Mouse (Mus musculus) kidney, postnatal 0 days (tissue): ENCODE results near the gene Platr17. TPM values are rescaled to one million over a fixed set of nuclear protein-coding genes. Genes with fewer than 3 reads are reported as not detected.
"Not testable (repeated sequence)": the region's sequence is repeated elsewhere in the genome, so short reads cannot be mapped to it uniquely, and the experiment has no call there.

Experiments used
- ATAC-seq: fragments of 200-750 bp; cut with Nextera tagmentation; replicated peaks from 2 replicates; pipeline ENCODE4 v1.8.0; 2017; ENCODE audit warnings: low read depth, moderate number of reproducible peaks, moderate TSS enrichment, moderate library complexity; ENCODE audit not compliant: low FRiP score
- DNase-seq: peaks from one replicate; pipeline ENCODE4 v3.0.0-alpha.2; 2016; ENCODE audit warnings: low spot score
- H3K27ac ChIP-seq: fragments of 300-500 bp; sonication (generic); 2 replicates; pipeline ENCODE4 v1.5.1; 2014; ENCODE audit warnings: mild to moderate bottlenecking
- H3K27me3 ChIP-seq: fragments of 300-500 bp; sonication (generic); 2 replicates; pipeline ENCODE4 v1.6.1; 2014; ENCODE audit warnings: low read length, mixed read lengths; ENCODE audit not compliant: insufficient read depth
- H3K36me3 ChIP-seq: fragments of 300-500 bp; sonication (generic); 2 replicates; pipeline ENCODE4 v1.6.1; 2014; ENCODE audit warnings: low read length, mixed read lengths; ENCODE audit not compliant: insufficient read depth
- H3K4me1 ChIP-seq: fragments of 300-500 bp; sonication (generic); replicated peaks from 2 replicates; pipeline ENCODE4 v1.6.1; 2014; ENCODE audit warnings: antibody characterized with exemption, low read length, mixed read lengths; ENCODE audit not compliant: insufficient read depth
- H3K4me2 ChIP-seq: fragments of 300-500 bp; sonication (generic); 2 replicates; pipeline ENCODE4 v1.6.1; 2014; ENCODE audit warnings: mild to moderate bottlenecking, low read length, moderate library complexity, mixed read lengths
- H3K4me3 ChIP-seq: fragments of 300-500 bp; sonication (generic); replicated peaks from 2 replicates; pipeline ENCODE4 v1.5.1; 2014; ENCODE audit warnings: low read depth, low read length
- H3K9ac ChIP-seq: fragments of 300-500 bp; sonication (generic); 2 replicates; pipeline ENCODE4 v1.6.1; 2014; ENCODE audit warnings: low read depth, low read length
- H3K9me3 ChIP-seq: fragments of 300-500 bp; sonication (generic); replicated peaks from 2 replicates; pipeline ENCODE4 v1.6.1; 2016; ENCODE audit warnings: low read length, inconsistent platforms, mixed read lengths
- CTCF ChIP-seq: IDR thresholded peaks from 2 replicates; pipeline ENCODE4 v1.5.1; 2016; ENCODE audit warnings: antibody characterized with exemption, low read depth, mild to moderate bottlenecking, moderate library complexity
- WGBS: fragments of 180-500 bp; shearing (Covaris S2); extraction: QIAGEN DNeasy Blood & Tissue Kit; methylation state at CpG from one replicate; pipeline ENCODE4 v1.1.7; 2014; 5-methylcytosine and 5-hydroxymethylcytosine counted together
- polyA plus RNA-seq: library from polyadenylated mRNA; unstranded; fragments of >200 nt; fragmentation: Nextera tagmentation; extraction: Ambion mirVana; gene quantifications from 2 replicates; pipeline ENCODE4 v1.2.1, GENCODE M21; 2015

Gene Platr17
- polyA plus RNA-seq, 1 experiment from 2014 or later = 0.29 TPM

DNA sequence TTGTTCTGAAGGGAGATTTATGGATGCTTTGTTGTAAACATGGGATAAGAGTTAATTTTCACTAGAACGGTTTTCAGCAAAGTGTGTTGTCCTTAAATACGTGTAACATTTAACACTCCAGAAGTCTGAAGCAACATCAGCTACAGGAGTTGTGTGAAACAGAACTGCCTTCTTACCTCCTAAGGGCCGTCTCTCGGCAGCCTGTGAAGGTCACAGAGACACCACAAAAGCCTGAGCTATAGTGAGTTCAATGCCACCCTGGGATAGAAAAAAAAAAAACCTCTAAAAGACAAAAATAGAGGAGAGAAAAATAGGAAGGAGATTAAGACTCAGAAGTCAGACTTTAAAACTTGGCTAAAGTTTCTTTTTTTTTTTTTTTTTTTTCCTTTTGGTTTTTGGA lies 2.9 kb upstream of the Platr17 start:
- Histone ChIP-seq H3K9ac (no peak overlapping the region), H3K27ac (no peak overlapping the region), H3K4me1 (no peaks in the 10 kb centered on the region), H3K4me2 (no peak overlapping the region), H3K27me3 (no peaks in the 10 kb centered on the region), H3K36me3 (no peaks in the 10 kb centered on the region), H3K4me3 (no peak overlapping the region), H3K9me3 (no peaks in the 10 kb centered on the region)
- ATAC-seq (no peak), DNase-seq (no peak)
- no peak for TF ChIP-seq CTCF
- 20% methylated on average over 4 of the region's 4 CpGs for WGBS

DNA sequence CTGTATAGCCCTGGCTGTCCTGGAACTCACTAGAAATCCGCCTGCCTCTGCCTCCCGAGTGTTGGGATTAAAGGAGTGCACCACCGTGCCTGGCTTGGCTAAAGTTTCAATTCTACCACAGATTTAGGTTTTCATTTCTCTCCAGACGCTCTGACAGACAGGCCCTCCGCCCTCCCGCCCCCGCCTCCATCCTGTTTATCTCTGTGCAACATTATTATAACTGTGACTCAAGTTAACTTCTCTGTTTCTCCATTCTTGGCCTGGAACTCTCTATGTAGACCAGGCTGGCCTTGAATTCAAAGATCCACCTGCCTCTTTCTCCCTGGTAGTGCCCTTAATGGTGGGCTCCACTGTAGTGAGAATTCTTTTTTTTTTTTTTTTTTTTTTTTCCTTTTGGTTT lies 2.4 kb upstream of the Platr17 start:
- Histone ChIP-seq H3K36me3 (no peaks in the 10 kb centered on the region), H3K4me3 (no peak overlapping the region), H3K4me2 (no peak overlapping the region), H3K4me1 (no peaks in the 10 kb centered on the region), H3K9ac (no peak overlapping the region), H3K27me3 (no peaks in the 10 kb centered on the region), H3K27ac (no peak overlapping the region), H3K9me3 (no peaks in the 10 kb centered on the region)
- ATAC-seq (no peak), DNase-seq (no peak)
- no peak for TF ChIP-seq CTCF
- WGBS = 74% methylated on average over 7 of the region's 7 CpGs

DNA sequence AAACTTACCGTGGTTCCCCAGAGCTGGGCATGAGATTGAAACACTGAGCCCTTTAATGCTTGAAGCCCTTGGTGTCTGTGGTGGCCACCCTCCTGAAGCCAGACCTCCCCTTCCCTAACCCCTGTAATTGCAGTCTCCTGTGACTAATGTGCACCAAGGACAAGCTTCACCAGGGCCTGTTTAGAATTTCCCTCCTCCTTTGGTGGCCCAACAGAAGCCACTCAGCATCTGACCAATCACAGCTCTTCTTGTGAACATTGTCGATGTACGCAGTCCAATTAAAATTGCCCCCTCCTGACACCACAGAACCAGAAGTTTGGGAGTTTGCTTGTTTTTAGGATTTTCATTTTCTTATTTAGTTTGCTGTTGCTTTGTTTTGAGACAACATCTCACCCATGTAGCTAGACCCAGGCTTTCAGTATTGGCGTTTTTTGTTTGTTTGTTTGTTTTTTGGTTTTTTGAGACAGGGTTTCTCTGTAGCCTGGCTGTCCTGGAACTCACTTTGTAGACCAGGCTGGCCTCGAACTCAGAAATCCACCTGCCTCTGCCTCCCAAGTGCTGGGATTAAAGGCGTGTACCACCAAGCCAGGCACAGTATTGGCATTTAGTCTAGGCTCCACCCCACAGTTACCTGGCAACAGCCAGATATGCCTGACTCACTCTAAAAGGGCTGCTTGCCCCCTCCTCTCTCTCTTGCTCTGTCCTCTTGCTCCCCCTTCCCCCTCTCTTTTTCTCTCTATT lies 854 bp upstream of the Platr17 start:
- WGBS = 63% methylated on average over 6 of the region's 6 CpGs
- DNase-seq, ATAC-seq: not testable (repeated sequence)

DNA sequence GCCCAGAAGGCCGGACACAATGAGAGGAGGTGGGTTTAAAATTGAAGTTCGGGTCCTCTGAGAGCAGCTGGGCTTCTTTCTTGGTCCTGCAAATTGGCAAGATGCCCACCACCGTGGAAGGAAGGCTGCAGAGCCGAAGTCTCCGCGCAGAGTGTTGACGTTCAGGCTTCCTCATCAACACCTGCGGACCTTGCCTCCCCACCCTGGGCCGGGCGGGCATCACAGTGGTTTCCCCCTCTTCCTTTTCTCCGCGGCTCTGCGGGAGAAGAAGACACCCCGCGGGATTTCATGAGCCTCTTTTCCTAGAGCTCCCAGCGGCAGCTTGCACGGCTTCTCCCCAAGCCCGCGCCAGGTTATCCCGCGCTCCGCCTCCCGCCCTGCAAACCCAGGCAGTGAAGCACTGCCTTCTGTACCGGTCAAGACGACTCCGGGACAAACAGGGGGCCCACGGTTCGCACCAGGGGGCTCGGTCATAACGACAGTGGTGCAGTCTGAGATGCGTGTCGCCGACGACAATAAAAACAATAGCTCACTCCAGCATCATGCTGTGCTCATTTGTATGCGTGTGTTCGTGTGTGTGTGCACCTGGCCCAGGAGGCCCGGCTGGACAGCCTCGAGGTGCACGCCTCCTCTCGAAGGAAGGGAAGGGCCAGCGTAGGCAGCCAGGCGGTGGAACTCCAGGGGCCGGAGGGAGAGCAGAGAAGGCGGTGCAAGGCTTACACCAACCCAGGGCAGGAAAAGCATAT lies 3.6 kb downstream of the Platr17 start:
- under 1% methylated on average over 42 of the region's 44 CpGs for WGBS
- DNase-seq (no peak), ATAC-seq (peak; percentile 55)
- TF ChIP-seq CTCF = no peak
- peak overlapping the region; percentile 97 for H3K4me2 ChIP-seq
- H3K27ac ChIP-seq = peak overlapping the region; percentile 96
- no peaks in the 10 kb centered on the region for H3K9me3 ChIP-seq
- peak overlapping the region; percentile 83 for H3K4me3 ChIP-seq
- H3K4me1 ChIP-seq = peaks cover 20% of the 10 kb centered on the region
- H3K9ac ChIP-seq = peak overlapping the region; percentile 87
- H3K27me3 ChIP-seq = no peaks in the 10 kb centered on the region
- H3K36me3 ChIP-seq = peaks cover 21% of the 10 kb centered on the region

More for the DNA sequence above, 854 bp upstream of the Platr17 start:
- H3K27me3 ChIP-seq, H3K4me2 ChIP-seq, H3K4me1 ChIP-seq, H3K36me3 ChIP-seq, H3K4me3 ChIP-seq, H3K27ac ChIP-seq, H3K9ac ChIP-seq, H3K9me3 ChIP-seq: not testable (repeated sequence)

DNA sequence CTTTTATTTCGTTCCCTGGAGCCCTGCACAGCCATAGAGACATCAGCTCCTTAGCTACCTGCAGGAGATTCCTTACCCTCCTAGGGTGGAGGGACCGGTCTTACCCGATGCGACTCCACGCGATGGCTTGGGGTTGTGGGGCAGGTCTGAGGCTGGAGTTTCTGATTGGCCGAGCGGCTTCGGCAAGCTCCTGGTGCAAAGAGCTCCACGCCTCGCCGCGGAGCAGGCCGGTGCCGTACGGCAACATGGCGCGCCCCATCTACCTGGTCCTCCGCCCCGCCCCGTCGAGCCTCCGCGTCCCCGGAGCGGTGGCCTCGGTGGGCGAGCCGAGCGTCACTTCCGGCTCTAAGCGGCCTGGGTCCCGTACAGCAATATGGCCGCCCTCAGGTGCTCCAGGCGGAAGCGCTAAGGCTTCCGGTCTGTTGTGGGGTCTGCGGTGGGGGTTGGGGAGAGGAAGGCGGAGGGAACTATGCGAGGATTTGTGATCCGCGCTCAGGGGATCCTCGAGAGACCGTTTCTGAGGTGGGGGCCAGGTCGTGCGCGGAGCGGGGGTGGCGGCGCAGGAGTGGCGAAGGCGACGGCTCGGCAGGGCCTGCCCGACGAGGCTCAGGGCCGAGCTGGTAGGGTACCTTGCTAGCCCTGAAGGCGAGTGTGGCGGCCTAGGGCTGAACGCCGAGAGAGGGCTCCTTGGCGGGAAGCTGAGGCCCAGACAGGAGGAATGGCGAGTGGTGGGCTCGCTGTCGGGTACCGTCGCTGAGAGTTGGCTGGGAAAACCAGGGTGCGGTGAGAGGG lies 4.3 kb downstream of the Platr17 start, which contains the start of gene Daxx:
TSS of gene Daxx (plus strand) at position 338 of the 792 bp plus-strand sequence.
- ATAC-seq (peak; percentile 97), DNase-seq (peak; percentile 98)
- Histone ChIP-seq H3K27me3 (no peaks in the 10 kb centered on the region), H3K4me3 (peak within 1 kb of the TSS; percentile 83), H3K4me1 (peaks cover 20% of the 10 kb centered on the region), H3K4me2 (peak within 1 kb of the TSS; percentile 97), H3K9me3 (no peaks in the 10 kb centered on the region), H3K27ac (peak within 1 kb of the TSS; percentile 96), H3K36me3 (peaks cover 28% of the 10 kb centered on the region), H3K9ac (peak within 1 kb of the TSS; percentile 87)
- TF ChIP-seq CTCF = no peak
- WGBS = under 1% methylated on average over 68 of the region's 68 CpGs

DNA sequence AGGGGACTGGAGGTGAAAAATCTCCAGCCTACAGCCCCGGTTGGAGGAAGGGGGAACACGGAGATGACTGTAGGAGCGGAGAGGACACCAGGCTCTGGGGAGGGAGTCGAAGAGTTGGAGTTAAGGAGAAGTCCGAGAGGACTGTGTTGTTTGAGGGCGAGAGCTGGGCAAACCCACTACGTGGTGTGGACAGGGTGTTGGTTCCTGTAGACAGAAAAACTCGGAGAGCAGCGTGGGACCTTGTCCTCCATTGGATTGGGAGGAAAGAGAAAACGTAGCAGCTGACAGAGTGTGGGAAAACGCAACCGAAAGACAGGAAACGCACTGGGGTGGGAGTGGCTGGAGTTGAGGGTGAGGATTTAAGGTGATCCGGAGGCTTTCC lies 4.9 kb downstream of the Platr17 start:
- Histone ChIP-seq H3K9me3 (no peaks in the 10 kb centered on the region), H3K4me3 (peak overlapping the region; percentile 83), H3K4me1 (peaks cover 20% of the 10 kb centered on the region), H3K4me2 (peak overlapping the region; percentile 97), H3K36me3 (peaks cover 30% of the 10 kb centered on the region), H3K9ac (peak overlapping the region; percentile 87), H3K27me3 (no peaks in the 10 kb centered on the region), H3K27ac (peak overlapping the region; percentile 96)
- no peak for TF ChIP-seq CTCF
- peak; percentile 78 for DNase-seq
- ATAC-seq = 0 out of 2 replicates have a peak, but pooled peaks have one; percentile 1
- 0% methylated on average over 14 of the region's 14 CpGs for WGBS
